Mouse (Mus musculus) 3134 (cell line): Measurements from ENCODE around the gene Drd2.

Source experiments
- DNase-seq: peaks from one replicate; pipeline ENCODE4 v3.0.0-alpha.2; 2011; ENCODE audit warnings: low spot score; ENCODE audit not compliant: insufficient read length; ENCODE audit errors: extremely low read depth

The Drd2 gene

DNA sequence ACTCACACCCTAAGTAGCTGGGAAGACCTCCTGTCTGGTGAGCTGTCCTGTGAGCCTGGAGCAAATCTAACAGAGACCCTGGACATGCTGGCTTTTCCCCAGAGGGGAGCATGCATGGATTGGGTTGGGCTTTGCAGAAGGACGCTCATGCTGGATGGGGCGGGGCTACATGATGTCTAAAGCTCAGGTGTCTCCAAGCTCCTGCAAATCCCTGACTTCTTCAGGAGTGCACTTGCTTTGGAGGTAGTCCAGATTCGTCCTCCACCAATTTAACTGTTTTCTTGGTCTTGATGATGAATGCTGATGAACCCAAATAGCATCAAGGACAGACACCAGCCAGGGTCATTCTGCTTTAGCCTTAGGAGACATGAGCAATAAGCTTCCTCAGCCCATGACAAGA, 110.1 kb downstream of the Drd2 start:
- no peak for DNase-seq

DNA sequence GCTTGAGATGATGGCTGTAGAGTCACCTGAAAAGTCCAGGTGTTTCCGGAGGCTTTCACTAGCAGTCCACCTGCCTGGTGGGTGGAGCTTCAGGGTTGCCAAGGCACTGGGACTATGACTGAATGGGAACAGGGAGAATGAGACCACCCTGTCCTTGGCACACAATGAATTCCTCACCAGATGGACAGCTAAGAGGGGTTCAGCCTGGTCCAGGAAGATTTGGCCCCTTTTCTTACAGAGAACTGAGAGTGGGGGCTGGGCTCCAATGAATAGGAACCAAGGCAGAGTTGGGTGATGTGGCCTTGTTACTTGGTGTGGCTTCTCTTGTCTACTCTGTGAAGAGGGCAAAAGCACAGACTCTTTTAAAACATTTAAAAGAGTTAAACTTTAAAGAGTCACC, 112.0 kb downstream of the Drd2 start:
- no peak for DNase-seq

DNA sequence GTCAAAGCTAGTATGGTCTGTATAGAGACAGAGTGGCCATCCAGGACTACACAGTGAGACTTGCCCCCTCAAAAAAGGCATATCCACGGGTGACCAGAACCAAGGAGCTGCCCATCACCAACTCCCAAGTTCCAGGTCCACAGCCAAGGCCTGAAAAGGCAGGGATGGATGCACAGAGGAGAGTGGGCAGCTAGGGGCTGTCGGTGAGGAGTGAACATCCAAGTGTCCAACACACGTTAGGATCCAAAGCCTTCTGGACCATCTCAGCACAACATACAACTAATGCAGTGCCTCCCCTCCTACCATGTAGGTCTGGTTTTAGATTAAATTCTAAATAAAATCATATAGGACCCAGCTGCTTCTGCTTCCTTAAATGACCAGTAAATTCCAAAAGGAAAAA, 115.7 kb downstream of the Drd2 start:
- no peak for DNase-seq
